Mouse (Mus musculus) liver, adult 2 months (tissue): ENCODE measurements around the gene Tpo. TPM values are rescaled to one million over a fixed set of nuclear protein-coding genes. Genes with fewer than 3 reads are reported as not detected.

ENCODE experiments used
- DNase-seq: peaks from one replicate; pipeline ENCODE4 v3.0.0-alpha.2; 2011; ENCODE audit warnings: low read depth, low spot score; ENCODE audit errors: extremely low read depth
- H3K27ac ChIP-seq: fragments of 200-500 bp; replicated peaks from 2 replicates; pipeline ENCODE4 v1.5.1; 2012; ENCODE audit warnings: low read depth, mild to moderate bottlenecking, control low read depth, inconsistent platforms, low read length; ENCODE audit not compliant: insufficient read depth
- H3K27me3 ChIP-seq: fragments of 200-500 bp; 2 replicates; pipeline ENCODE4 v1.6.1; 2012; ENCODE audit warnings: mild to moderate bottlenecking, moderate library complexity, low read length, inconsistent platforms; ENCODE audit not compliant: control insufficient read depth, insufficient read depth
- H3K36me3 ChIP-seq: fragments of 200-500 bp; 2 replicates; pipeline ENCODE4 v1.6.1; 2012; ENCODE audit warnings: low read length, inconsistent platforms; ENCODE audit not compliant: control insufficient read depth, insufficient read depth
- H3K4me1 ChIP-seq: fragments of 200-500 bp; 2 replicates; pipeline ENCODE4 v1.6.1; 2011; ENCODE audit warnings: low read length; ENCODE audit not compliant: control insufficient read depth, insufficient read depth
- H3K4me3 ChIP-seq: fragments of 200-500 bp; 2 replicates; pipeline ENCODE4 v1.5.1; 2011; ENCODE audit warnings: low read depth, mild to moderate bottlenecking, control low read depth, low read length, moderate library complexity; ENCODE audit not compliant: insufficient read depth
- H3K79me2 ChIP-seq: fragments of 200-500 bp; 2 replicates; pipeline ENCODE4 v1.6.1; 2012; ENCODE audit warnings: inconsistent platforms, mild to moderate bottlenecking, low read length, moderate library complexity; ENCODE audit not compliant: control insufficient read depth, insufficient read depth
- H3K9ac ChIP-seq: fragments of 200-500 bp; 2 replicates; pipeline ENCODE4 v1.6.1; 2012; ENCODE audit warnings: low read depth, mild to moderate bottlenecking, control low read depth, inconsistent platforms, low read length
- CTCF ChIP-seq: fragments of 200-500 bp; IDR thresholded peaks from 2 replicates; pipeline ENCODE4 v1.5.1; 2011; ENCODE audit warnings: low read depth, low read length, control low read depth
- POLR2A ChIP-seq: fragments of 200-500 bp; IDR thresholded peaks from 2 replicates; pipeline ENCODE4 v1.6.1; 2011; ENCODE audit warnings: low read length, control low read depth; ENCODE audit not compliant: insufficient read depth; ENCODE audit errors: extremely low read depth
- WGBS: fragments of 180-500 bp; shearing (Covaris S2); methylation state at CpG from one replicate; pipeline ENCODE4 v1.1.7; 2018; 5-methylcytosine and 5-hydroxymethylcytosine counted together
- polyA plus RNA-seq: library from polyadenylated mRNA; depleted of rRNA; stranded (reverse); fragments of >200 nt; gene quantifications from 2 replicates; pipeline ENCODE4 v1.2.3, GENCODE M21; 2012
- total RNA-seq: library from RNA; depleted of rRNA; stranded (reverse); fragments of >200 nt; gene quantifications from 2 replicates; pipeline ENCODE4 v1.2.3, GENCODE M21; 2014

The Tpo gene
- total and polyA plus RNA-seq, 2 experiments, result not detected

- DNase-seq, result no peak
- H3K79me2 ChIP-seq, result no peaks in the 10 kb centered on the region
- H3K4me3 ChIP-seq, result no peak overlapping the region
- no peaks in the 10 kb centered on the region for H3K27me3 ChIP-seq
- no peak for TF ChIP-seq POLR2A
- TF ChIP-seq CTCF, result no peak
- no peaks in the 10 kb centered on the region for H3K4me1 ChIP-seq
- no peak overlapping the region for H3K9ac ChIP-seq
- 44% methylated on average over 2 of the region's 2 CpGs for whole genome bisulfite sequencing
- no peak overlapping the region for H3K27ac ChIP-seq
- H3K36me3 ChIP-seq, result no peaks in the 10 kb centered on the region
Measured at GRCm38 (mm10) chr12:30069321-30069720, 63.1 kb downstream of the Tpo start.

- WGBS, result 73% methylated on average over 2 of the region's 2 CpGs
- no peak overlapping the region for H3K4me3 ChIP-seq
- H3K27ac ChIP-seq, result no peak overlapping the region
- H3K4me1 ChIP-seq, result no peaks in the 10 kb centered on the region
- H3K27me3 ChIP-seq, result no peaks in the 10 kb centered on the region
- DNase-seq, result no peak
- TF ChIP-seq POLR2A (no peak), CTCF (no peak)
- no peak overlapping the region for H3K9ac ChIP-seq
- no peaks in the 10 kb centered on the region for H3K79me2 ChIP-seq
- H3K36me3 ChIP-seq, result no peaks in the 10 kb centered on the region
Measured at GRCm38 (mm10) chr12:30067806-30068205, 64.6 kb downstream of the Tpo start.

GRCm38 (mm10) chr12:30062118-30062505, 70.3 kb downstream of the Tpo start:
- TF ChIP-seq CTCF (no peak), POLR2A (no peak)
- H3K79me2 ChIP-seq, result no peaks in the 10 kb centered on the region
- H3K4me1 ChIP-seq, result no peaks in the 10 kb centered on the region
- DNase-seq, result no peak
- no peak overlapping the region for H3K27ac ChIP-seq
- H3K36me3 ChIP-seq, result no peaks in the 10 kb centered on the region
- H3K9ac ChIP-seq, result no peak overlapping the region
- 43% methylated on average over 6 of the region's 6 CpGs for WGBS
- no peak overlapping the region for H3K4me3 ChIP-seq
- H3K27me3 ChIP-seq, result peaks cover 2% of the 10 kb centered on the region; the same call in 1 of the 2 replicates

GRCm38 (mm10) chr12:30061503-30062117, 70.8 kb downstream of the Tpo start:
- Histone ChIP-seq H3K4me3 (no peak overlapping the region), H3K27ac (no peak overlapping the region), H3K4me1 (no peaks in the 10 kb centered on the region), H3K27me3 (peaks cover 2% of the 10 kb centered on the region; the same call in 1 of the 2 replicates), H3K36me3 (no peaks in the 10 kb centered on the region), H3K9ac (no peak overlapping the region), H3K79me2 (no peaks in the 10 kb centered on the region)
- WGBS, result 36% methylated on average over 1 of the region's 1 CpGs
- DNase-seq, result no peak
- no peak for TF ChIP-seq CTCF
- TF ChIP-seq POLR2A, result no peak

- 66% methylated on average over 6 of the region's 6 CpGs for WGBS
- DNase-seq, result no peak
- no peaks in the 10 kb centered on the region for H3K79me2 ChIP-seq
- H3K4me1 ChIP-seq, result no peaks in the 10 kb centered on the region
- no peak overlapping the region for H3K4me3 ChIP-seq
- H3K27me3 ChIP-seq, result peaks cover 2% of the 10 kb centered on the region; the same call in 1 of the 2 replicates
- H3K27ac ChIP-seq, result no peak overlapping the region
- no peak overlapping the region for H3K9ac ChIP-seq
- H3K36me3 ChIP-seq, result no peaks in the 10 kb centered on the region
- no peak for TF ChIP-seq POLR2A
- no peak for TF ChIP-seq CTCF
Measured at GRCm38 (mm10) chr12:30058044-30058443, 74.4 kb downstream of the Tpo start.

- 88% methylated on average over 11 of the region's 11 CpGs for WGBS
- Histone ChIP-seq H3K9ac (no peak overlapping the region), H3K27me3 (peaks cover 2% of the 10 kb centered on the region; the same call in 1 of the 2 replicates), H3K79me2 (no peaks in the 10 kb centered on the region), H3K27ac (no peak overlapping the region), H3K4me1 (0 out of 2 replicates have a peak, but pooled peaks cover 1% of the 10 kb centered on the region), H3K36me3 (no peaks in the 10 kb centered on the region), H3K4me3 (no peak overlapping the region)
- no peak for DNase-seq
- no peak for TF ChIP-seq CTCF
- no peak for TF ChIP-seq POLR2A
Measured at GRCm38 (mm10) chr12:30054761-30055540, 77.5 kb downstream of the Tpo start.
